Mouse (Mus musculus) megakaryocyte progenitor cell, adult 5-6 weeks (primary cell): Measurements from ENCODE around the gene T. TPM values are rescaled to one million over a fixed set of nuclear protein-coding genes. Genes with fewer than 3 reads are reported as not detected.
A peak's percentile ranks its signal among the peaks of the same experiment; 100 is the strongest.
"Not testable (repeated sequence)": the region's sequence is repeated elsewhere in the genome, so short reads cannot be mapped to it uniquely, and the experiment has no call there.

ENCODE experiments used
- ATAC-seq: replicated peaks from 2 replicates; pipeline ENCODE4 v1.8.0; 2016; ENCODE audit warnings: mild to moderate bottlenecking, moderate TSS enrichment, inconsistent platforms; ENCODE audit not compliant: poor library complexity
- total RNA-seq, 2 experiments: library from RNA; stranded (forward) in 1 of 2; stranded (reverse) in 1 of 2; fragments of 157-497, 149-512 nt in 1 of 2; fragments of 200-1000 nt in 1 of 2; gene quantifications; 2 replicates each; pipeline versions ENCODE4 v1.2.3 to v1.2.4; 2015 to 2017

Gene T
- not detected in 2 replicates for total RNA-seq (2015)
- not detected in 2 replicates for total RNA-seq (2017)

GRCm38 (mm10) chr17:8433978-8434960, at the start of gene T:
Gene T (plus strand): TSS chr17:8434423.
- ATAC-seq: no peak

GRCm38 (mm10) chr17:8385441-8385840, 48.8 kb upstream of the T start:
- ATAC-seq: no peak

GRCm38 (mm10) chr17:8388463-8388862, 45.8 kb upstream of the T start:
- ATAC-seq: peak; percentile 75

- ATAC-seq: peak; percentile 59
These were observed 45.0 kb upstream of the T start for GRCm38 (mm10) chr17:8388990-8389789.

GRCm38 (mm10) chr17:8389790-8390095, 44.5 kb upstream of the T start:
- ATAC-seq: no peak

- peak; percentile 69 for ATAC-seq
These were observed 43.7 kb upstream of the T start for GRCm38 (mm10) chr17:8390487-8390886.

- no peak for ATAC-seq
These were observed 37.9 kb upstream of the T start for GRCm38 (mm10) chr17:8396371-8396770.

- no peak for ATAC-seq
These were observed 36.3 kb upstream of the T start for GRCm38 (mm10) chr17:8397946-8398345.

GRCm38 (mm10) chr17:8403932-8404331, 30.3 kb upstream of the T start:
- ATAC-seq: not testable (repeated sequence)

GRCm38 (mm10) chr17:8406285-8406684, 27.9 kb upstream of the T start:
- ATAC-seq: no peak

- not testable (repeated sequence) for ATAC-seq
These were observed 26.2 kb upstream of the T start for GRCm38 (mm10) chr17:8408002-8408401.

- peak; percentile 62 for ATAC-seq
These were observed 25.5 kb upstream of the T start for GRCm38 (mm10) chr17:8408589-8409295.

- ATAC-seq: peak; percentile 23; the same call in 1 of the 2 replicates
These were observed 23.9 kb upstream of the T start for GRCm38 (mm10) chr17:8410330-8410729.

GRCm38 (mm10) chr17:8413656-8414055, 20.6 kb upstream of the T start:
- no peak for ATAC-seq

GRCm38 (mm10) chr17:8415533-8415932, 18.7 kb upstream of the T start:
- no peak for ATAC-seq

GRCm38 (mm10) chr17:8416865-8417264, 17.4 kb upstream of the T start:
- no peak for ATAC-seq

- no peak for ATAC-seq
These were observed 13.5 kb upstream of the T start for GRCm38 (mm10) chr17:8420739-8421138.

GRCm38 (mm10) chr17:8421517-8421916, 12.7 kb upstream of the T start:
- peak; percentile 84 for ATAC-seq

- ATAC-seq: peak; percentile 35; the same call in 1 of the 2 replicates
These were observed 10.9 kb upstream of the T start for GRCm38 (mm10) chr17:8423283-8423682.

- no peak for ATAC-seq
These were observed 4.8 kb upstream of the T start for GRCm38 (mm10) chr17:8429436-8429835.

- no peak for ATAC-seq
These were observed 4.3 kb upstream of the T start for GRCm38 (mm10) chr17:8429896-8430295.
